Mouse (Mus musculus) skeletal muscle tissue, adult 2 months (tissue): ENCODE measurements around the gene Ccdc93.

Experiments
- DNase-seq: peaks from one replicate; pipeline ENCODE4 v3.0.0-alpha.2; 2012; ENCODE audit warnings: low read depth, low spot score

The Ccdc93 gene

GRCm38 (mm10) chr1:121430938-121431928 is at the start of gene Ccdc93:
Gene Ccdc93, plus strand, starts transcription at chr1:121431049.
- peak; percentile 95 for DNase-seq

- no peak for DNase-seq
Measured at GRCm38 (mm10) chr1:121381562-121381961, 49.3 kb upstream of the Ccdc93 start.

GRCm38 (mm10) chr1:121388312-121388711 is 42.5 kb upstream of the Ccdc93 start:
- no peak for DNase-seq

- DNase-seq = no peak
Measured at GRCm38 (mm10) chr1:121388732-121389131, 42.1 kb upstream of the Ccdc93 start.

GRCm38 (mm10) chr1:121389574-121389973 is 41.3 kb upstream of the Ccdc93 start:
- DNase-seq = no peak

- no peak for DNase-seq
Measured at GRCm38 (mm10) chr1:121390003-121390402, 40.8 kb upstream of the Ccdc93 start.

GRCm38 (mm10) chr1:121390421-121390820 is 40.4 kb upstream of the Ccdc93 start:
- no peak for DNase-seq

- DNase-seq = no peak
Measured at GRCm38 (mm10) chr1:121390855-121391254, 40.0 kb upstream of the Ccdc93 start.

GRCm38 (mm10) chr1:121393117-121393516 is 37.7 kb upstream of the Ccdc93 start:
- DNase-seq = no peak

GRCm38 (mm10) chr1:121394764-121395163 is 36.1 kb upstream of the Ccdc93 start:
- DNase-seq = no peak

- no peak for DNase-seq
Measured at GRCm38 (mm10) chr1:121396501-121396900, 34.3 kb upstream of the Ccdc93 start.

GRCm38 (mm10) chr1:121398231-121398630 is 32.6 kb upstream of the Ccdc93 start:
- no peak for DNase-seq

- peak; percentile 18 for DNase-seq
Measured at GRCm38 (mm10) chr1:121398986-121399881, 31.6 kb upstream of the Ccdc93 start.

GRCm38 (mm10) chr1:121400243-121400642 is 30.6 kb upstream of the Ccdc93 start:
- DNase-seq = peak; percentile 18

GRCm38 (mm10) chr1:121419084-121419483 is 11.8 kb upstream of the Ccdc93 start:
- no peak for DNase-seq

GRCm38 (mm10) chr1:121419569-121420265 is 11.1 kb upstream of the Ccdc93 start:
- DNase-seq = no peak

- peak; percentile 57 for DNase-seq
Measured at GRCm38 (mm10) chr1:121430183-121430937, 489 bp upstream of the Ccdc93 start.

- DNase-seq = no peak
Measured at GRCm38 (mm10) chr1:121435981-121436380, 5.1 kb downstream of the Ccdc93 start.

- peak; percentile 26 for DNase-seq
Measured at GRCm38 (mm10) chr1:121440535-121441381, 9.9 kb downstream of the Ccdc93 start.

- no peak for DNase-seq
Measured at GRCm38 (mm10) chr1:121444147-121444546, 13.3 kb downstream of the Ccdc93 start.
